28 mouse cellular contexts compared by ENCODE assay signal in the genomic region with DNA sequence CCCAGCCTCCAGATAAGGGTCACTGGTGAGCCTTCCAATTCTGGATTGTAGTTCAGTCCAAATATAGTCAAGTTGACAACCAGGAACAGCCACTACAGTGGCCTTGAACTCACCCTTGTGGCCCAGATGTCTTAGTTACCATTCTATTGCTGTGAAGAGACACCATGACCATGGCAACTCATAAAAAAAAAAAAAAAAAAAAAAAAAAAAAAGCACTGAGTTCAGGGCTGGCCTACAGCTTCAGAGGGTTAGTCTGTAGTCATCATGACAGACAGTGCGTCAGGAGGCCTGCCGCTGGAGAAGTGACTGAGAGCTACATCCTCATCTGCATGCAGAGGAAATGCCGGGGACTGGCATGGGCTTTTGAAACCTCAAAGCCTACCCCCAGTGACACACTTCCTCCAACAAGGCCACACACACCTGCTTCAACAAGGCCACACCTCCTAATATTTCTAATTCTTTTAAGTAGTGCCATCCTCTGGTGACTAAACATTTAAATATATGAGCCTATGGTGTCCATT.
"Had no signal": no experiment of that assay in that cellular context is flagged by ENCODE, and none has a peak within 500 bp of the region (broad histone marks: within the 10 kb centered on the region; RNA-seq: fewer than 3 reads in every experiment).

No protein-coding gene starts in this region.

- H3K9me3 ChIP-seq: heart, embryonic 13.5 days; heart, embryonic 15.5 days; hindbrain, embryonic 10.5 days; hindbrain, embryonic 12.5 days; intestine, embryonic 15.5 days; kidney, embryonic 15.5 days; limb, embryonic 13.5 days; limb, embryonic 15.5 days; liver, embryonic 13.5 days had no signal

- ATAC-seq: inflammation-experienced regulatory T-cells, adult 6 months; intestine, embryonic 15.5 days; intestine, postnatal 0 days had no signal

- H3K4me1 ChIP-seq: heart, embryonic 13.5 days; heart, embryonic 15.5 days; hindbrain, embryonic 10.5 days; hindbrain, embryonic 12.5 days; intestine, embryonic 15.5 days; kidney, embryonic 15.5 days; limb, embryonic 13.5 days; limb, embryonic 15.5 days; liver, embryonic 13.5 days had no signal

- H3K4me2 ChIP-seq: heart, embryonic 11.5 days; heart, embryonic 13.5 days; heart, embryonic 15.5 days; hindbrain, embryonic 12.5 days; hindbrain, embryonic 14.5 days; intestine, embryonic 15.5 days; kidney, embryonic 15.5 days; limb, embryonic 13.5 days; limb, embryonic 15.5 days; liver, embryonic 11.5 days; liver, embryonic 13.5 days had no signal

- H3K4me3 ChIP-seq: heart, adult 2 months; heart, embryonic 13.5 days; heart, embryonic 15.5 days; hindbrain, embryonic 10.5 days; hindbrain, embryonic 12.5 days; intestine, embryonic 15.5 days; kidney, embryonic 15.5 days; limb, embryonic 13.5 days; limb, embryonic 15.5 days; liver, embryonic 13.5 days had no signal

- DNase-seq: gastrocnemius, postnatal 14 days; gastrocnemius, postnatal 36 days; heart, adult 11 months; heart, adult 2 months; heart, postnatal 14 days; heart, postnatal 36 days; kidney, adult 2 months; kidney, adult 9 months; kidney, postnatal 14 days; kidney, postnatal 36 days; layer of hippocampus, adult 9-11 months; layer of hippocampus, postnatal 36 days; left cerebral cortex, postnatal 4 days; liver, embryonic 13.5 days had no signal

- H3K27me3 ChIP-seq: heart, embryonic 13.5 days; heart, embryonic 15.5 days; hindbrain, embryonic 12.5 days; intestine, embryonic 15.5 days; kidney, embryonic 15.5 days; limb, embryonic 13.5 days; limb, embryonic 15.5 days; liver, embryonic 13.5 days had no signal

- H3K27ac ChIP-seq: heart, adult 2 months; heart, embryonic 13.5 days; heart, embryonic 15.5 days; hindbrain, embryonic 10.5 days; hindbrain, embryonic 12.5 days; hindbrain, embryonic 14.5 days; intestine, embryonic 15.5 days; kidney, embryonic 15.5 days; kidney, postnatal 0 days; limb, embryonic 13.5 days; limb, embryonic 15.5 days; liver, embryonic 13.5 days had no signal

- H3K36me3 ChIP-seq: intestine, embryonic 15.5 days; liver, embryonic 13.5 days had no signal

- H3K9ac ChIP-seq: heart, embryonic 13.5 days; heart, embryonic 15.5 days; hindbrain, embryonic 12.5 days; hindbrain, embryonic 14.5 days; intestine, embryonic 15.5 days; kidney, embryonic 15.5 days; limb, embryonic 13.5 days; limb, embryonic 15.5 days; liver, embryonic 13.5 days had no signal
